Mouse (Mus musculus) liver, postnatal 0 days (tissue): ENCODE measurements at regions not wholly inside any gene's neighbourhood (a gene's known extent, or its start where the extent isn't known, plus 50 kb on each side); places are given as distances from the start of the nearest gene placed in this dataset.

Experiments
- ATAC-seq: fragments of 200-750 bp; cut with Nextera tagmentation; 2 replicates; pipeline ENCODE4 v1.8.0; 2017; ENCODE audit warnings: mild to moderate bottlenecking, moderate library complexity
- DNase-seq: peaks from one replicate; pipeline ENCODE4 v3.0.0-alpha.2; 2016
- H3K27ac ChIP-seq: fragments of 300-500 bp; sonication (generic); 2 replicates; pipeline ENCODE4 v1.5.1; 2014; ENCODE audit warnings: antibody characterized with exemption, moderate library complexity, mild to moderate bottlenecking, low read depth
- H3K27me3 ChIP-seq: fragments of 300-500 bp; sonication (generic); 2 replicates; pipeline ENCODE4 v1.6.1; 2014; ENCODE audit warnings: low read length, control low read depth, mixed read lengths; ENCODE audit not compliant: insufficient read depth
- H3K36me3 ChIP-seq: fragments of 300-500 bp; sonication (generic); replicated peaks from 2 replicates; pipeline ENCODE4 v1.6.1; 2014; ENCODE audit warnings: mild to moderate bottlenecking, control low read depth, low read length, moderate library complexity, mixed read lengths; ENCODE audit not compliant: insufficient read depth
- H3K4me1 ChIP-seq: fragments of 300-500 bp; sonication (generic); 2 replicates; pipeline ENCODE4 v1.6.1; 2014; ENCODE audit warnings: antibody characterized with exemption, mild to moderate bottlenecking, control low read depth; ENCODE audit not compliant: insufficient read depth
- H3K4me2 ChIP-seq: fragments of 300-500 bp; sonication (generic); 2 replicates; pipeline ENCODE4 v1.6.1; 2014; ENCODE audit warnings: low read depth, mild to moderate bottlenecking, low read length, moderate library complexity, mixed read lengths
- H3K4me3 ChIP-seq: fragments of 300-500 bp; sonication (generic); 2 replicates; pipeline ENCODE4 v1.5.1; 2014; ENCODE audit warnings: low read depth, low read length
- H3K9ac ChIP-seq: fragments of 300-500 bp; sonication (generic); replicated peaks from 2 replicates; pipeline ENCODE4 v1.6.1; 2014; ENCODE audit warnings: mild to moderate bottlenecking, moderate library complexity
- H3K9me3 ChIP-seq: fragments of 300-500 bp; sonication (generic); 2 replicates; pipeline ENCODE4 v1.6.1; 2016; ENCODE audit warnings: mild to moderate bottlenecking, control low read depth, low read length, mixed read lengths
- CTCF ChIP-seq: sonication (generic); IDR thresholded peaks from 2 replicates; pipeline ENCODE4 v1.5.1; 2016; ENCODE audit warnings: antibody characterized with exemption, low read depth
- EP300 ChIP-seq: IDR thresholded peaks from 2 replicates; pipeline ENCODE4 v1.6.1; 2016; ENCODE audit warnings: antibody characterized with exemption, low read depth, mild to moderate bottlenecking
- WGBS: fragments of 180-500 bp; shearing (Covaris S2); extraction: QIAGEN DNeasy Blood & Tissue Kit; methylation state at CpG from one replicate; pipeline ENCODE4 v1.1.7; 2014; ENCODE audit not compliant: insufficient replicate concordance; 5-methylcytosine and 5-hydroxymethylcytosine counted together

DNA sequence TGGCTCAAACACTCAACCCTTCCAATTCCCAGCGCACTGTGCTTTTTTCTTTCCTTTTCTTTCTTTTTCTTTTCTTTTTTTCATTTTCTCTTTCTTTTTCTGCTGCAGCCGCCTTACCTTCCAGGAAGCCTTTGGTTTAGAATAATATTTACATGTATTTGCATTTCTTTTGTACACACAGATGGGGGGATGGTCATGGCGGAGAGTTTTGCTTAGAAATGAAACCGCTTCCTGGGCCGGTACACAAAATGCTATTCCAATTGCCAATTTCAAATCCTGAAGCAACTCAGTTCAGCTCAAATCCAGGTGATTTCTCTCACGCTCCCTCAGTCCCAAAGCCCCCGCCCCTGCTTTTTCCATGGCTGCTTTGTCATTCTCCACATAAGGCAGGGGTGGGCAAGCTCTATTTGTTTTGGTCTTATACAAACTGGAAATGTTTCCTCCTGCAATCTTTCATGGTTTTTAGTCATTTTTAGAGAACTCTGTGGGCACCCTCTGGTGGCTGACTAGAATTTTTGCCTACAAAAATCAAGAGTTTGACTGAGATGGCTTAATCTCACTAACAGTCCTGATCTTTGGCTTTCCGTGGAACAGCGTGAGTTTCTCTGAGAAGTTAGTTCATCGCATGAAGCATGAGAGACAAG is 149.4 kb upstream of the Egln3 start:
- H3K4me2 ChIP-seq, result no peak overlapping the region
- DNase-seq (peak; percentile 19), ATAC-seq (no peak)
- H3K27ac ChIP-seq, result peak overlapping the region; percentile 11; the same call in 1 of the 2 replicates
- H3K4me3 ChIP-seq, result no peak overlapping the region
- no peaks in the 10 kb centered on the region for H3K27me3 ChIP-seq
- H3K9ac ChIP-seq, result no peak overlapping the region
- 70% methylated on average over 10 of the region's 10 CpGs for WGBS
- peaks cover 7% of the 10 kb centered on the region for H3K4me1 ChIP-seq
- TF ChIP-seq CTCF (peak; percentile 47), EP300 (no peak)
- no peaks in the 10 kb centered on the region for H3K36me3 ChIP-seq
- no peaks in the 10 kb centered on the region for H3K9me3 ChIP-seq

DNA sequence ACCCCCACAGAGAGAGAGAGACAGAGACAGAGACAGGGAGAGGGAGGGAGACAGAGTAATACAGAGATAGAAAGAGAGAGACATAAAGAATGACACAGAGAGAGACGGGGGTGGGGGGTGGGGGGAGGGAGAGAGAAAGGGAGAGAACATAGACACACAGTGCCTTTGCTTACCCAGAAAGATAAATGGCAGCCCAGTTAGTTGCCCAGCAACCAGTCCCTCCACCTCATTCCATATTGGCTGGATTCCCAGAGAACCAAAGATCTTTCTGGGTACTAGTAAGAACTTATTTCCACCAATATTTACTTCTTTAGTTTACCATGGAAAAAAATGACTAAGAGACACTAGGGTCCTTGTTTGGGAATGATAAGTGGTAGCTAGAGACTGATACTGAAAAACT is 146.6 kb upstream of the Egln3 start:
- no peaks in the 10 kb centered on the region for H3K36me3 ChIP-seq
- H3K9me3 ChIP-seq, result no peaks in the 10 kb centered on the region
- no peak overlapping the region for H3K27ac ChIP-seq
- no peak overlapping the region for H3K9ac ChIP-seq
- ATAC-seq (no peak), DNase-seq (no peak)
- H3K4me1 ChIP-seq, result peaks cover 7% of the 10 kb centered on the region
- 53% methylated on average over 1 of the region's 1 CpGs for WGBS
- no peak overlapping the region for H3K4me3 ChIP-seq
- no peaks in the 10 kb centered on the region for H3K27me3 ChIP-seq
- H3K4me2 ChIP-seq, result no peak overlapping the region
- TF ChIP-seq CTCF, result no peak
- no peak for TF ChIP-seq EP300

DNA sequence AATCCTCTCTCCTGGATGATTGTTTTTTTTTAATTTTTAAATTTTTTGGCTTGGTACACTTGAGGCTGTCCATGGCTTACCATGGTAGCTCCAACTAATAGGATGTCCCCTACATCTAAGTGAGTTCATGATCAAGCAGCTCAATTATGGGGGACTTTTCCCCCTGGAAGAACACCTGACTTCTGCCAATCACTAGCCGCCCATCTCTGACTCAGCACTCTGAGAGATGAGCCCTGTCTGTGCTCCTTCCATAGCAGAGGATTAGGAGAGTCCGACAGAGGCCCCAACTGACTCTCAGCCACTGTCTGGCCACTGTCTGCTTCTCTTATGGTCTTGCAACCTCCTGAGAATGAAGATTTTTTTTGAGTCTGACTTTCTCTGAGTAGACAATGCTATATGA is 145.7 kb upstream of the Egln3 start:
- ATAC-seq, result no peak
- no peak for DNase-seq
- H3K9ac ChIP-seq, result no peak overlapping the region
- no peaks in the 10 kb centered on the region for H3K9me3 ChIP-seq
- WGBS, result 64% methylated on average over 2 of the region's 2 CpGs
- H3K4me3 ChIP-seq, result no peak overlapping the region
- no peaks in the 10 kb centered on the region for H3K36me3 ChIP-seq
- H3K4me1 ChIP-seq, result peaks cover 4% of the 10 kb centered on the region
- TF ChIP-seq CTCF (no peak), EP300 (no peak)
- no peak overlapping the region for H3K27ac ChIP-seq
- no peaks in the 10 kb centered on the region for H3K27me3 ChIP-seq
- no peak overlapping the region for H3K4me2 ChIP-seq

DNA sequence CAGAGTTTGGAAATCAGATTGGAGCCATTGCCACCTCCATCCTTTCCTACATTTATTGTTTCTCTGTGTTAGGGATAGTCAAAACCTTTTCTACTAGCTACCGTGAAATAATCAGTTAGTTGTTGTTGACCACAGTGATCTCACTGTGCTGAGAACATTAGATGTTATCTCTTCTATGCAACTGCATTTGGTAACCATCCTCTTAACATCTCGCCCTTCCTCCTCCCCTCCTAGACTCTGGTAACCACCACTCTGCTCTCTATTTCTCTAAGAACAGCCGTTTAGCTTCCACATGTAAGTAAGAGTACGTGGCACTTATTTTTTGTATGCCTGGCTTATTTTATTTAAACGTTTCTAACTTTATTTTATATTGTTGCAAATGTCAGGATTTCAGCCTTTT is 139.8 kb upstream of the Egln3 start:
- H3K9ac ChIP-seq, result no peak overlapping the region
- no peak overlapping the region for H3K27ac ChIP-seq
- ATAC-seq (no peak), DNase-seq (no peak)
- no peaks in the 10 kb centered on the region for H3K36me3 ChIP-seq
- H3K4me3 ChIP-seq, result no peak overlapping the region
- no peaks in the 10 kb centered on the region for H3K27me3 ChIP-seq
- no peak overlapping the region for H3K4me2 ChIP-seq
- WGBS, result 70% methylated on average over 5 of the region's 5 CpGs
- H3K4me1 ChIP-seq, result no peaks in the 10 kb centered on the region
- no peaks in the 10 kb centered on the region for H3K9me3 ChIP-seq
- TF ChIP-seq CTCF (no peak), EP300 (no peak)

DNA sequence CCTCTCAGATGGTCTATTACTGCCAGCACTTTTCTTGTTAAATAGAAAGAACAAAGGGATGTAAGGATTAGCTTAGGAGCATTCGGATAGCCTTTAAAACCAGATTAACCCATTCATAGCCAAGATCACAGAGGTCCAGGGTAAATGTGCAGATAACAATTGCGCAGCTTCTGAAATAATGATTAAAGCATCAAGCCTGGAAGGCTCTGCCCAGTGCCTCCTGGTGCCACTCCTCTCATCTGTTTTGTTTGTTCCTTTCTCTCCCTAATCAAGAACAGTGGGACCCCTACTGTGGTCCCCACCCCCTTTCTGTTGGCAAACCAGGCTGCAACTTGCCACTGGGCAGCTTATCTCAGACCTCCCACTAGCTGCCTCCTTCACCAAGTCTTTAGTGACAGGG is 131.8 kb upstream of the Egln3 start:
- no peak for DNase-seq
- H3K9ac ChIP-seq, result no peak overlapping the region
- H3K27me3 ChIP-seq, result no peaks in the 10 kb centered on the region
- TF ChIP-seq CTCF (no peak), EP300 (no peak)
- no peak for ATAC-seq
- no peaks in the 10 kb centered on the region for H3K36me3 ChIP-seq
- no peak overlapping the region for H3K27ac ChIP-seq
- H3K4me2 ChIP-seq, result no peak overlapping the region
- H3K4me3 ChIP-seq, result no peak overlapping the region
- 45% methylated on average over 2 of the region's 2 CpGs for WGBS
- no peaks in the 10 kb centered on the region for H3K4me1 ChIP-seq
- H3K9me3 ChIP-seq, result no peaks in the 10 kb centered on the region

DNA sequence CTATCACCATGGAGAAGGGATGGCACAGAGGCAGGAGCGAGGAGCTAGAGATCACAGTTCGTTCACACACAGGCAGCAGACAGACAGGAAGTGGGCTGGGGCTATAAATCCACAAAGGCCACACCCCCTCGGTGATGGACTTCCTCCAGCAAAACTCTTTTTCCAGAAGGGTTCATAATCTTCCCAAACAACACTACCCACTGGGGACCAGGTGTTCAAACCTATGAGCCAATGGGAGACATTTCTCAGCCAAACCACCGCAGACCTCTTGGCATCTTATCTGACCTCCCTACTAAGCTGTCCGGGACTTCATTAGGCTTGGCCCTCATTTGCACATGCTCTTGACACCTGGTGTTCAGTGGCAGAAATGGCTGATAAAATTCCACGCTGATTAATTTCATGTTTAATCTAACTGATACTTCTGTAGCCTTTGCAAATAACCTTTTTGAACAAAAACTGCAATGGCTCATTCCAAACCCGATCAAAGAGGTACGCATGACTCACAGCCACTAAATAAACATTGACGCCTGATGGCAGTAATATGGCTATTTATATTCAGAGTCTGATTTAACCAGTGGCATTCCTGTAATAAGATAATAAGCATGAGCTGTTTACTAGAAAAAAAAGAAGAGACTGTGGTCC is 131.0 kb upstream of the Egln3 start:
- no peak overlapping the region for H3K4me3 ChIP-seq
- H3K4me2 ChIP-seq, result no peak overlapping the region
- H3K36me3 ChIP-seq, result no peaks in the 10 kb centered on the region
- no peak overlapping the region for H3K27ac ChIP-seq
- no peaks in the 10 kb centered on the region for H3K27me3 ChIP-seq
- no peaks in the 10 kb centered on the region for H3K4me1 ChIP-seq
- no peak for DNase-seq
- TF ChIP-seq EP300, result no peak
- no peak for TF ChIP-seq CTCF
- WGBS, result 47% methylated on average over 9 of the region's 9 CpGs
- H3K9ac ChIP-seq, result no peak overlapping the region
- no peak for ATAC-seq
- no peaks in the 10 kb centered on the region for H3K9me3 ChIP-seq
